Mouse (Mus musculus) stomach, embryonic 14.5 days (tissue): ENCODE measurements around the gene Tmcc2. TPM values are rescaled to one million over a fixed set of nuclear protein-coding genes. Genes with fewer than 3 reads are reported as not detected.

Source experiments
- ATAC-seq: fragments of 200-750 bp; cut with Nextera tagmentation; 2 replicates; pipeline ENCODE4 v1.8.0; 2017; ENCODE audit warnings: low read depth, moderate TSS enrichment; ENCODE audit not compliant: insufficient number of reproducible peaks, insufficient read depth, low FRiP score
- H3K27ac ChIP-seq: fragments of 300-500 bp; sonication (generic); 2 replicates; pipeline ENCODE4 v1.5.1; 2014; ENCODE audit warnings: mild to moderate bottlenecking, low read length, moderate library complexity, mixed read lengths
- H3K27me3 ChIP-seq: fragments of 300-500 bp; sonication (generic); 2 replicates; pipeline ENCODE4 v1.6.1; 2014; ENCODE audit warnings: low read length, control low read depth, mixed read lengths; ENCODE audit not compliant: control insufficient read depth, insufficient read depth
- H3K36me3 ChIP-seq: fragments of 300-500 bp; sonication (generic); 2 replicates; pipeline ENCODE4 v1.6.1; 2014; ENCODE audit warnings: mild to moderate bottlenecking, control low read depth, low read length, moderate library complexity, mixed read lengths; ENCODE audit not compliant: control insufficient read depth, insufficient read depth
- H3K4me1 ChIP-seq: fragments of 300-500 bp; sonication (generic); 2 replicates; pipeline ENCODE4 v1.6.1; 2014; ENCODE audit warnings: low read length, control low read depth, mixed read lengths; ENCODE audit not compliant: control insufficient read depth, insufficient read depth
- H3K4me2 ChIP-seq: fragments of 300-500 bp; sonication (generic); replicated peaks from 2 replicates; pipeline ENCODE4 v1.6.1; 2014; ENCODE audit warnings: low read depth, low read length, control low read depth
- H3K4me3 ChIP-seq: fragments of 300-500 bp; sonication (generic); 2 replicates; pipeline ENCODE4 v1.5.1; 2014; ENCODE audit warnings: low read depth, low read length, control low read depth
- H3K9ac ChIP-seq: fragments of 300-500 bp; sonication (generic); replicated peaks from 2 replicates; pipeline ENCODE4 v1.6.1; 2014; ENCODE audit warnings: low read depth, mild to moderate bottlenecking, control low read depth, low read length, moderate library complexity, mixed read lengths
- H3K9me3 ChIP-seq: fragments of 300-500 bp; sonication (generic); 2 replicates; pipeline ENCODE4 v1.6.1; 2016; ENCODE audit warnings: low read depth, low read length, control low read depth; ENCODE audit not compliant: control insufficient read depth
- WGBS: fragments of 180-500 bp; shearing (Covaris S2); extraction: QIAGEN DNeasy Blood & Tissue Kit; methylation state at CpG from one replicate; pipeline ENCODE4 v1.1.7; 2014; 5-methylcytosine and 5-hydroxymethylcytosine counted together
- polyA plus RNA-seq: library from polyadenylated mRNA; unstranded; fragments of >200 nt; fragmentation: Nextera tagmentation; extraction: Ambion mirVana; gene quantifications from 2 replicates; pipeline ENCODE4 v1.2.1, GENCODE M21; 2014

The Tmcc2 gene
- polyA plus RNA-seq, 1 experiment from 2014 or later = 7.1 TPM

DNA sequence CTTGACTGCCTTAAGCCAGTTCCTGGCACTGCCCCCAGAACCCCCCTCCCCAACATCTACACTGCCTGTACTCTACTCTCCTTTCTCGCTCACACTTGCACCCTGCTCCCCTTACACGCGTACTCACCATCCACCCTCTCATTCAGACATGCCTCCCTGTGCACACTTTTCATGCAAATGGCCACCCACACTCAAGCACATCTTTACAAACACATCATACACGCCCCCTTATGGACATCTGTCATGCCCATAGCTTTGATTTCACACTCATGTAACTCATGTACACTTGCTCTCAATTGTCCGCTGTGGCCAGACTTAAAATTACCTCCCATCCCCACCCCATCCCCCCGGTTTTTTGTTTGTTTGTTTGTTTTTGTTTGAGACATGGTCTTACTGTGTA, 83.1 kb downstream of the Tmcc2 start:
- H3K27me3 ChIP-seq = no peaks in the 10 kb centered on the region
- no peak overlapping the region for H3K9ac ChIP-seq

DNA sequence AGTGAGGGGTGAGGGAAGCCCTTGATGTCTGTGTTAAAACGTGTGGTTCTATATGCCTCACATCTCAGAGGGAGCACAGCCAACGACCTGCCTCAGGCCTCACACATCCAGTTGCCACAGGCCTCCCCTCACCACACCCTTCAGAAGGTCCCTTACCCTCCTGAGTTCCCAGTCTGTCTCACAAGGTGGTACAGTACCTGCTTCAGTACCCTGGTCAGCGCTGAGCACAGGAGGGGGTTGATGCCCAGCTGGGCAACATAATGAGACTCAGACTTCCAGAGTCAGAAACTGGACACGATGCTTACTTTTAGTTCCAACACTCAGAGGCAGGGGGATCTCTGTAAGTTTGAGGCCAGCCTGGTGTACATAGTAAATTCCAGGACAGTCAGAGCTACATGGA, 84.3 kb downstream of the Tmcc2 start:
- Histone ChIP-seq H3K27ac (no peak overlapping the region), H3K4me1 (0 out of 2 replicates have a peak, but pooled peaks cover under 1% of the 10 kb centered on the region), H3K4me3 (no peak overlapping the region), H3K9ac (no peak overlapping the region), H3K36me3 (no peaks in the 10 kb centered on the region), H3K27me3 (no peaks in the 10 kb centered on the region), H3K4me2 (no peak overlapping the region), H3K9me3 (no peaks in the 10 kb centered on the region)
- 14% methylated on average over 4 of the region's 4 CpGs for WGBS
- ATAC-seq = no peak

More for the DNA sequence above, 83.1 kb downstream of the Tmcc2 start:
- Histone ChIP-seq H3K4me3 (no peak overlapping the region), H3K9me3 (no peaks in the 10 kb centered on the region), H3K36me3 (no peaks in the 10 kb centered on the region), H3K4me1 (0 out of 2 replicates have a peak, but pooled peaks cover 3% of the 10 kb centered on the region), H3K27ac (no peak overlapping the region), H3K4me2 (no peak overlapping the region)
- ATAC-seq = no peak
- 80% methylated on average over 6 of the region's 6 CpGs for WGBS

Other genes with a start within 250 kb of the Tmcc2 start
- 0.27 TPM in 1 of 2 replicates, not detected in the other for gene Lemd1, start 199.8 kb downstream of the Tmcc2 start, polyA plus RNA-seq
- 0.06 and 0.27 TPM in 2 replicates for gene AC124108.1, start 199.8 kb downstream of the Tmcc2 start, polyA plus RNA-seq
- not detected in 2 replicates for gene Gm10188, start 161.5 kb downstream of the Tmcc2 start, polyA plus RNA-seq
- gene Klhdc8a, start 92.7 kb downstream of the Tmcc2 start, polyA plus RNA-seq = 0.10 TPM in 1 of 2 replicates, not detected in the other
- 4.2 and 4.5 TPM in 2 replicates for gene Nuak2, start 75.2 kb downstream of the Tmcc2 start, polyA plus RNA-seq
- gene Dstyk, start 26.3 kb upstream of the Tmcc2 start, polyA plus RNA-seq = 17.3 and 20.9 TPM in 2 replicates
- 40.2 and 43.8 TPM in 2 replicates for gene Rbbp5, start 86.1 kb upstream of the Tmcc2 start, polyA plus RNA-seq
- 2.0 and 2.3 TPM in 2 replicates for gene Tmem81, start 114.9 kb upstream of the Tmcc2 start, polyA plus RNA-seq
- 0.67 and 0.73 TPM in 2 replicates for gene Cntn2, start 152.0 kb upstream of the Tmcc2 start, polyA plus RNA-seq